Mouse (Mus musculus) gastrocnemius, postnatal 36 days (tissue): Measurements from ENCODE around the gene Slitrk2. TPM values are rescaled to one million over a fixed set of nuclear protein-coding genes. Genes with fewer than 3 reads are reported as not detected.
A peak's percentile ranks its signal among the peaks of the same experiment; 100 is the strongest.

Experiments used
- DNase-seq, 2 experiments: peaks; one replicate each; pipeline ENCODE4 v3.0.0; 2022
- intact Hi-C: fragments of 180-260 bp; cut with DNase I; formaldehyde crosslinking; loops from one replicate; pipeline ENCODE4 v1.15.1; 2025
- long read RNA-seq, 2 experiments: library from polyadenylated mRNA; stranded (forward); transcript quantifications; one replicate each; pipeline ENCODE4 v2.0.0; 2021
- total RNA-seq, 2 experiments: library from RNA; stranded (reverse); gene quantifications; 2 replicates each; pipeline ENCODE4 v1.2.3; 2021

Slitrk2 gene
- total RNA-seq = under 1 TPM in 1 of 2 experiments, not detected in 1; 0.23 TPM
- long read RNA-seq, experiment 1 = 0 reads
- long read RNA-seq, experiment 2 = 0 reads

DNA sequence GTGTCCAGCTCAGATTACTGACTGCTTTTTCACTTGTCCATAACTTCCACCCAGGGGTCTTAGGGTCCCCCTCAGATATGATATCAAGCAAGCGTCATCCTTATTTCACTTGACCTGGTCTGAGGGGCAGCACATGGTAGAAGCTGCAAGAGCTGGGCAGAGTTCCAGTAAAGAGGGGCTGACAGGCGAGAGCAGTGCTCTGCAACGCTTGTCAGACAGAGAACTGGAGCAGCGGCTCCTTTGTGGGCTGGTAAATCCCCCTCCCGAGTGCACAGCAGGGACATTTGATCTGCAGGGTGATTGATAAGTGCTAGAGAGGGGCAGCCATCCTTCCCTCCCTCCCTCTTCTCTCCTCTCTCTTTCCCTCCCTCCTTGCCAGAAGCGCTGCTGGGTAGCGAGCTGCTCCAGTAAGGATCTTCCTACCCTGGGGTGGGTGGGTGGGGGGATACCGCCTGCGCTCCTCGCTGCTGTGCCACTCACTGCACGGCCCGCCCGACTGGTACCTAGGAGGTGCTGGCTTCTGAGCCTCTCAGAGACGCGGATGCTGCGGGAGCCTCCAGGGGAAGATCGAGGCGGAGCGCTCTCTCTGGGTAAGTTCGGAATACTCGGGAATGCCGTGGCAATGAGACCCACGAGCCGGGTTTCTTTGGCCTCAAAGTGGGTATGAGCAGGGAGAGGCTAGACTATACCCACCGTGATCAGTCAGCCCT is at the start of gene Slitrk2:
Gene Slitrk2 (plus strand): TSS at position 408 of the 710 bp plus-strand sequence.
- intact Hi-C loops = no loop called here
- DNase-seq = no peak

DNA sequence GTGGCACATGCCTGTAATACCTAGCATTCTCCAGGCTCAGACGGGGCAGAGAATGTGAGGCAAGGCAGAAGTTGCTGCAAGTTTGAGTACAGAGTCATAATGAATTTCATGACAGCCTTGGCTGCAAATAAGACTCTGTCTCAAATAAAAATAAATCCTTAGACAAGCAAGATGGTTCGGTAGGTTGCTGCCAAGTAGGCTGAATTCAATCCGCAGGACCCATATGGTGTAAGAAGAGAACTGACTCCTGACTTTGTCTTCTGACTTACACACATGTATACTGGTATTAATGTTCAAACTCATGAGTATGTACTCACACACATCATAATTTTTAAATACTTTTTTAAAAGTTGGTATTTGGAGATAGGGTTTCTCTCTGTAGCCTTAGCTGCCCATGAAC is 43.6 kb upstream of the Slitrk2 start:
- no peak for DNase-seq
- intact Hi-C loops = no loop called here

GRCm38 (mm10) chrX:66652455-66653144 is 3.5 kb downstream of the Slitrk2 start:
- DNase-seq = peak; percentile 18 to 24
- intact Hi-C loops = no loop called here

DNA sequence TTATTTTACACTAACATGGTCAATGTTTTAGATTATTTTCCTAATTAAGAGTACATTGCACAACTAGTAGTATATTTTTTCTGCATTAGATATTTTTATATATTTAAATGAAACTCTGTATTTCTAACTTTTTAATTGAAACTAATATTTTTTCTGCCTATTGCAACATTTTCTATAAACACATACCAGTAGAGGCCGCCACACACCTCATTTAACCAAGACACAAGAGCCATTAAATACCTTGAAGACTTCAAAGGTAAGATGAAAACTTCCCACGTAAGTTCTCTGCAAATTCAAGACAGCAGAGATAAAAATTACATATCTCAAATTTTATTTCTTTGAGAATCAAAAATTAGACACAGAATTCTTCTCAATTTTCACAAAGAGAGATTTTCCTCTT is 8.2 kb downstream of the Slitrk2 start:
- intact Hi-C loops = no loop called here
- DNase-seq = no peak

- no peak for DNase-seq
- intact Hi-C loops = no loop called here
Observed at GRCm38 (mm10) chrX:66676959-66677358, 27.8 kb downstream of the Slitrk2 start.

DNA sequence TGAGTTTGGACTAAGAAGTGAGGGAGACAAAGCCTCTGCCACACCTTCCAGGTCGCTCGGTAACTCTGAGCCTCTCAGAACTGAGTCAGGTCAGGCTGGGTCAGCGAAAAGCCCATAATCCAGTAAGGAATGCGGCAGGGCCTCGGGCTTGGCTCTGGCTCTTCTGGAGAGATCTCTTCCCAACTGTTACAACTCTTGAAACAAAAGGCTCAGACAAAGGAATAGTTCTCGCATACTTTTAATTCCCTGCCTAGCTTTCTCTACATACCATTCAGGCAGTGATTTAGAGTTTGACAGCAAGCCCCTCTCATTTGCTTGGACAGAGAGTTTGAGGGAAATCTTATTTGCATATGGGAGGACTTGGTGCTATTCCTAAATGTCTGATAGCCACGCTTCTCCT is 29.5 kb downstream of the Slitrk2 start:
- intact Hi-C loops = no loop called here
- no peak for DNase-seq
